Mouse (Mus musculus): ENCODE data around the gene Ptgs1.
A peak's percentile ranks its signal among the peaks of the same experiment; 100 is the strongest.
"Not testable (repeated sequence)": the region's sequence is repeated elsewhere in the genome, so short reads cannot be mapped to it uniquely, and the experiment has no call there.

Ptgs1 gene

DNA sequence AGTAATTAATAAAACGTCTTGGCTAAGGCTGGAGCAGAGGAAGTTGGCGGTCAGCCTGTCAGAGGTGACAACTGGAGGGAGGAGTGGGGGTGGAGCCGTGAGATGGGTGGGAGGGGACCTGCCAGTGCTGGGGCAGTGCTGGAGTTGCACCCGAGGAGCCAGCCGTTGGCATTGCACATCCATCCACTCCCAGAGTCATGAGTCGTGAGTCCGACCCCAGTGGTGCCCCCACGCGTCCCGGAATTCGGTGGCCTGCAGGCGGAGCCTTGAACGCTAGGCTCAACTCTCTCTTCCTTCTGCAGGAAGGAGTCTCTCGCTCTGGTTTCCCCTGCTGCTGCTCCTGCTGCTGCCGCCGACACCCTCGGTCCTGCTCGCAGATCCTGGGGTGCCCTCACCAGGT is at the start of gene Ptgs1:
Ptgs1 (plus strand) TSS at position 61 of the 400 bp plus-strand sequence.
- no peak for DNase-seq

- DNase-seq = not testable (repeated sequence)
These were observed 48.4 kb upstream of the Ptgs1 start for GRCm38 (mm10) chr2:36181587-36182368.

GRCm38 (mm10) chr2:36183278-36183677 is 46.9 kb upstream of the Ptgs1 start:
- peak; percentile 15 for DNase-seq

DNA sequence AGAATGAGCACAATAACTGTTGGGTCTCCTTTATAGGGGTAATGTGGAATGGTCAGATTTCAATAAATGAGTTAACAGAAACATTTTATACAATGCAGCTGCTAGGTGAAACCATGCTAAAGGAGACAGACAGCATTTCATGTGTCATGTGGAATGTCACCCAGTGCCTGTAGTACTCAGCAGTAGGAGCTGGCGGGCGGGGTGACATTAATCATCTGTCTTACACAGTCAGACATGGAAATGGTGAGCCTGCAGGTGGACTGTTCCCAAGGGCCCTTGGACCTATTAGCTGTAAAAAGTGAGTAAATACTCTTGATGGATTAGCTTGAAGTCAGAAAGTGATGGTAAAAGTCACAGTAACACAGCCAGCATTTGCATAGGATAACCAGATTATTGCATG is 46.0 kb upstream of the Ptgs1 start:
- DNase-seq = no peak

- peak; percentile 17 for DNase-seq
These were observed 45.4 kb upstream of the Ptgs1 start for GRCm38 (mm10) chr2:36184876-36185275.

- DNase-seq = not testable (repeated sequence)
These were observed 41.0 kb upstream of the Ptgs1 start for GRCm38 (mm10) chr2:36189200-36189599.

GRCm38 (mm10) chr2:36191098-36191941 is 38.9 kb upstream of the Ptgs1 start:
- DNase-seq = no peak

DNA sequence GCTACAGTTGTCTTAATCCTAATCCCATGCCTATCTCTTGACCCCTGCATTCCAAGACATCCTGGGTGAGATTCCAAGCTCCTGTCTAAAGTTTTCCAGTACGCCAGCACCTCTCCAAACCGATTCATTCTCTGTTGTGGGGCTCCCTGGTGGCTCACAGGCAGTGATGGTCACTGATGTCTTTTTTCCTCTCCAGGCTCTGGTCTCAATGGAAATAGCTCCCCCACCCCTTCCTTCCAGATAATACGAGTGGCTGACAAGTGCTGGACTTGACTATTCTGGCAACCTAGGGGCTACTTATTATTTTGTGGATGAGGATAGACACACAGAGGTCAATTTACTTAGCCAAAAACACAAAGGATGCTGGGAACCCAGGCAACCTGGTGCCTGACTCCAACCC is 33.2 kb upstream of the Ptgs1 start:
- DNase-seq = no peak

DNA sequence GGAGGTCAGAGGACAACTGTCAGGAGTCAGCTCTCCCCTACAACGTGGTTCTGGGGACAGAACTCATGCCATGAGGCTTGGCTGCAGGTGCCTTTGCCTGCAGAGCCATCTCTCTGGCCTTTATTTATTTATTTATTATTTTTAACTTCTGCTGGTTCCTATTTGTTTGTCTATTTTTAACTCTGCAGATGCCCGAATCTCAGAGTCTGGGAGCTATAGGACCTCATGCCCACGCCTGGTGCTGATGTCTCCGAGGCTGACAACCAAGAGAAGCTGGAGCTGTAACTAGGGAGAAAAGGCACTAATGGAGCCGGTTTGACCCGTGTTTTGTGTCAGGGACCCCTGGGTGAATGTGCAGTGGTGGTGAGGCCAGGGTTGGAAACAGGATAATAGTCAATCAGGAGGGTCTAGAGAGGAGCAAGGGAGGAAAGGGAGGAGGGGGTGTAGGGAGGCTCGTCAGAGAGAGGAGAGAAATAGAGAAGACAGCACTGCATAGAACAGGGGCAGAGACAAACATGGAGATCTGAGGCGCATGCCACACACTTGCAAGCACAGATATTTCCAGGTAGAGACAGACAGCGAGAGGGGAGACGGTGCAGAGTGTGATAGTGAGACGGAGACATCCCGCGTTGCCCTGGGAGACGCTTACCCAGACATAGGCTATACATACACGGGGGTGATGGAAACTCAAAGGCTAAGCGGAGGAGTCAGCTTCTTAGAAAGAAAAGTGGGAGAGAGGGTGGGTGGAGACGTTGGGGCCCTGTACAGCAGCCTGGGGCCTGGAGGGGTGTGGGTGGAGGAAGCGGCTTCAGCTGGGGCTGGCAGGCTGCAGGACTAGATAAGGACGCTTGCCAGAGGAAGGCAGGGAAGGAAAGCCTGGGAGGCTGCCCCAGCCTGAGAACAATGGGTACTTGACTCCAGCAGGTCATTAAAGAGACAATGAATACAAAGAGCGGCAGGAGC is 32.0 kb upstream of the Ptgs1 start:
- DNase-seq = peak; percentile 19

- no peak for DNase-seq
These were observed 31.4 kb upstream of the Ptgs1 start for GRCm38 (mm10) chr2:36198882-36199262.

DNA sequence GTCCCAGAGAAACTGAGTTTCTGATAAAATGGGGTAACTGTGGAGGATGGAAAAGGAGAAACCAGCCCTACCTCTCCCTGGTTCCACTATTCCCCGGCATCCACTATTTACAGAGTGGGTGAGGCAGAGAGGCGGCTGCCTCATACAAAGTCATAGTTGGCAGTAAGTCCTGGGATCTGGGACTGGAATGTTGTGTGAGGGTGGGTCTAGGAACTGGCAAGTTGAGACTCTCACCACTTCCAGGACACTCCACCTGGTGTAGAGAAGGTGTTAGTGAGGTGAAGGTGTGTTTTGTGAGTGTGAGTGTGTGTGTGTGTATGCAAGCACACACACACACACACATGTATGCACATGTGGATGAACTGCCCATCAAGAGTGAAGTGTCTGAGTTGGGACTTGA is 29.4 kb upstream of the Ptgs1 start:
- DNase-seq = no peak

- DNase-seq = no peak
These were observed 28.2 kb upstream of the Ptgs1 start for GRCm38 (mm10) chr2:36201756-36202610.

DNA sequence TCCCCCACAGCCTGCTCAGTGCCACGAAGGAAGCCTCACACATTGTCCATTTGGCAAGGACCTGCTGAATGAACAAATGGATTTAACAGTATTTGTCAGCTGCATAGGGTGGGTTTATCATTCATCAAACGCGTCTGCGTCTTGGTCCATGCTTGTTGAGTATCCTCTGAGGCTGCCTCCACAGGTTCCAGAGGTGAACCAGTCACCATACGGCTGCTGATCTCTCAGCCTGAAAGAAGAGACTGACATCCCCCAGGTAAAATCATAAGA is 27.7 kb upstream of the Ptgs1 start:
- no peak for DNase-seq

DNA sequence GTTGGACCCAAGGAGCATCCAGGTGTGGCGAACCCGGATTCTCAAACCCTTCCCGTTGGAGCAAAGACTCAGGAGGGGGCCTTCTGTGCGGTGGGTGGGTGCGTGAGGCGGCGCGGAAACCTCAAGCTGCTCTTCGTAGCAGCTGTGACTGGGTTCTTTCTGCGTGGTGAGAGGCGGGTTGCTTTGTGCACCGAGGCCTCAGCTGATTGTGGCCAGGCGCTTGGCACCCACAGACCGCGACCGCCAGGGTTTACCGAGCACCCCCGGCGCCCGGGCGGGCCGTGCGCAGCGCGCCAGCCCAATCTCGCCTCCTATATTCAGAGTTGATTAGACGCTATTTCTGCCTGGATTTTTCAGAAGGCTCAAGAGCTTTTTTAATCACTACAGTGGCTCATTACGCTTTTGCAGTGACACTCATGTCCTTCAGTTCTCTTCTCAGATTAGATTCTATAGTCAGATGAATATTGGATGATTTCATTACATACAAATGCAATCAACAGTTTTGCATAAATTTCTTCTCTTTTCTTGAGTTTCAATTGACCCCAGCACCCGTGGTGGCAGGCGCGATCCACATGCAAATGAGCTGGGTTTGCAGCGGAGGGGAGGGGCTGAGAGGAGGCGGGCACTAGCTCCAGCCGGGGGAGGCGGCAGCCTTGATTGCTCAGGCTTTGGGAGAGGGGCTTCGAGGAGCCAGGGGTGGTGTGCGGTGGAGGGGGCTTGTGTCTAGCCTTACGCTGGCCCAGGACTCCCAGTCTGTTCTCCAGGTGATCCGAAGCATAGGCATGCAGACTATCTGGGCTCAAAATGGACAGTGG is 27.0 kb upstream of the Ptgs1 start:
- DNase-seq = peak; percentile 60

GRCm38 (mm10) chr2:36204595-36204994 is 25.6 kb upstream of the Ptgs1 start:
- no peak for DNase-seq

GRCm38 (mm10) chr2:36207071-36207470 is 23.2 kb upstream of the Ptgs1 start:
- DNase-seq = no peak

DNA sequence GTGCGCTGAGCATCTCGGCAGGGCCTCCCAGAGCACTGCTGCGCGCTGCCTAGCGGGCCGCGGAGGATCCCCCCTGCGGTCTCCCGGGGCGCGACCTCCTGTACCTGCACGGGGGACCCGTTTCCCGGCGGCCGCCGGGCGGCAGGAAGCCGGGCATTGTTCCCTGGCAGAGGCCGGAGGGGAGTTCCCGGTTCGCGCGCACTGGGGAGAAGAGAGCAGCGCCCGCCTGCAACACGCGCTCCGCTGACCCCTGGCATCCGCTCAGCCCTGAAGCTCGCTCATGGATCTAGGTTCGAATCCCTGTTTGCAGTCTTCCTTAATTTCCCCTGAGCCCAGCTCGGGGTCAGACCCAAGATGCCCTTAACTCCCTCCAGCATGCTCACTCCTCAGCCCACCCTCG is 19.4 kb upstream of the Ptgs1 start:
- no peak for DNase-seq

DNA sequence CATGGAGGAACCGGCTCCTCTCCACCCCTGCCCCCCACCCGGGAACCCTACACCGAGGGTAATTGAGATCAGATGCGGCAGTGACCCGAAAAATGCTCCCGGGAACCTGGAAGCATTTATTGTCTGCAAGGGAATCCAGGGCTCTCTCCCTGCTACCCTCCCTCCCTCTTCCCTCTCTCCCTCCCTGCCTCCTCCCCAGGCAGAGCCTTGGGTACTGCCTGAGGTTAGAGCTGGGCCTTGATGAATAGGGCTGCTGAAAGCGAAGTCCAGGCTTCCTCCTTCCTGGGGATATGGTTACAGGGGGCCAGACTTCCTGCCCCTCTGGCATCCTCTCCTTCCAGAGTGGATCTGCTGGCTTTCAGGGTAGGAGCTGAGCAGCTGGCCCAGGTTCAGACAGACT is 18.4 kb upstream of the Ptgs1 start:
- no peak for DNase-seq

DNA sequence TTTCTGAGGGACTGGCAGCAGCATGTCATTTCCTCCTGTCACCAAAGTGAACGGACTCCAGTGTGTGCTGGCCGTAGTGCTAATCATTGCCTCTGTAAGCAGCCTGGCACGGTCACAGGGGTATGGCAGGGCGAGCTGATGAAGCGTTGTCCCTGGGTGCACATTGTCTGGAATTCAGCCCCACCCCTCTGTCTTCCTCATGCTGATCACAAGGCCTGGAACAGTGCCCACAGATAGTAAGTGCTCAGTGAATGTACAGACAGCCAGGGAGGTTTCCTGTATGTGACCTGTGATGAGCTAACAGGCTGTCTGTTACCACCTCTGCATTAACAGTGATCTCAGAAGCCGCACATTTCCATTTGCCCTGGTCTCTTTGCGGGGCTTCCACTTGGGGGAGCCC is 17.1 kb upstream of the Ptgs1 start:
- DNase-seq = no peak

GRCm38 (mm10) chr2:36214023-36214422 is 16.2 kb upstream of the Ptgs1 start:
- DNase-seq = peak; percentile 91

DNA sequence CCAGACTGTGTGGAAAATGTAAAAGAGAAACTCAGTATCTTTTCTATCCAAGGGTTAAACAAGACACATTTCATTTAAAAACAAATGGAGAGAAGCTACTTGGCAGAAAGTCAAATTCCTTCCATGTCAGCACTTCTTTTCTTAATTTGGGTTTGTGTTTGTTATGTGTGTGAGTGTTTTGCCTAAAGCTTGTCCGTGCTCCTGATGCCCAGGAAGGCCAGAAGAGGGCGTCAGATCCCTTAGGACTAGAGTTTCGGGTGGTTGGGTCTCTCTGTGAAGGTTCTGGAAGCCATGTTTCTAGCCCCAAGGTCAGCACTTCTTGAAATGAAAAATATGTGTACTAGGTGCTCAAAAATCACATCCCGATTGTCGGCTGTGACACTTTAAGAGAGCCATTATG is 15.8 kb upstream of the Ptgs1 start:
- DNase-seq = no peak
